Mouse (Mus musculus) cerebellum, adult 2 months (tissue): ENCODE results near the gene Mbnl1. TPM values are rescaled to one million over a fixed set of nuclear protein-coding genes. Genes with fewer than 3 reads are reported as not detected.

Experiments
- DNase-seq, 2 experiments: peaks; one replicate each; pipeline ENCODE4 v3.0.0; 2021
- H3K27ac ChIP-seq: fragments of 200-500 bp; 2 replicates; pipeline ENCODE4 v1.5.1; 2012; ENCODE audit warnings: low read length, control low read depth, inconsistent platforms; ENCODE audit not compliant: insufficient read depth
- H3K27me3 ChIP-seq: fragments of 200-500 bp; 2 replicates; pipeline ENCODE4 v1.6.1; 2012; ENCODE audit warnings: inconsistent platforms, mild to moderate bottlenecking, low read length, moderate library complexity; ENCODE audit not compliant: control insufficient read depth, insufficient read depth
- H3K4me1 ChIP-seq: fragments of 200-500 bp; 2 replicates; pipeline ENCODE4 v1.6.1; 2011; ENCODE audit warnings: low read length; ENCODE audit not compliant: control insufficient read depth, insufficient read depth
- H3K4me3 ChIP-seq: fragments of 200-500 bp; replicated peaks from 2 replicates; pipeline ENCODE3; 2011; ENCODE audit warnings: mild to moderate bottlenecking, low read depth, low read length, control low read depth; ENCODE audit not compliant: insufficient read depth
- CTCF ChIP-seq: fragments of 200-500 bp; IDR thresholded peaks from 2 replicates; pipeline ENCODE4 v1.5.1; 2011; ENCODE audit warnings: low read depth, mild to moderate bottlenecking, control low read depth, low read length, moderate library complexity, borderline replicate concordance; ENCODE audit not compliant: insufficient read depth
- POLR2A ChIP-seq: fragments of 200-500 bp; IDR thresholded peaks from 2 replicates; pipeline ENCODE4 v1.6.1; 2011; ENCODE audit warnings: low read length, control low read depth, borderline replicate concordance; ENCODE audit not compliant: insufficient read depth
- WGBS: fragments of 180-500 bp; shearing (Covaris S2); methylation state at CpG from one replicate; pipeline ENCODE4 v1.1.7; 2018; 5-methylcytosine and 5-hydroxymethylcytosine counted together
- polyA plus RNA-seq: library from polyadenylated mRNA; depleted of rRNA; stranded (reverse); fragments of >200 nt; gene quantifications from 2 replicates; pipeline ENCODE4 v1.2.3, GENCODE M21; 2012

The Mbnl1 gene
- polyA plus RNA-seq, 1 experiment, result 62.7 TPM

- no peaks in the 10 kb centered on the region for H3K27me3 ChIP-seq
- no peak for TF ChIP-seq POLR2A
- TF ChIP-seq CTCF, result no peak
- WGBS, result 64% methylated on average over 2 of the region's 2 CpGs
- H3K4me1 ChIP-seq, result peaks cover 17% of the 10 kb centered on the region
- H3K27ac ChIP-seq, result no peak overlapping the region
- DNase-seq, result no peak
- H3K4me3 ChIP-seq, result no peak overlapping the region
Observed at GRCm38 (mm10) chr3:60569781-60570180, 97.2 kb downstream of the Mbnl1 start.

GRCm38 (mm10) chr3:60570491-60571022, 97.9 kb downstream of the Mbnl1 start:
- H3K27ac ChIP-seq, result peak overlapping the region; percentile 45; the same call in 1 of the 2 replicates
- H3K4me3 ChIP-seq, result no peak overlapping the region
- TF ChIP-seq CTCF, result no peak
- no peak for TF ChIP-seq POLR2A
- H3K27me3 ChIP-seq, result no peaks in the 10 kb centered on the region
- DNase-seq, result peak; percentile 66 to 88
- peaks cover 17% of the 10 kb centered on the region for H3K4me1 ChIP-seq
- WGBS, result 19% methylated on average over 5 of the region's 5 CpGs

- H3K27me3 ChIP-seq, result no peaks in the 10 kb centered on the region
- no peak for DNase-seq
- TF ChIP-seq CTCF (no peak), POLR2A (no peak)
- no peak overlapping the region for H3K4me3 ChIP-seq
- no peak overlapping the region for H3K27ac ChIP-seq
- peaks cover 8% of the 10 kb centered on the region for H3K4me1 ChIP-seq
- 81% methylated on average over 1 of the region's 1 CpGs for WGBS
Observed at GRCm38 (mm10) chr3:60571493-60571892, 98.9 kb downstream of the Mbnl1 start.

- no peak for TF ChIP-seq CTCF
- TF ChIP-seq POLR2A, result no peak
- DNase-seq, result no peak
- WGBS, result 95% methylated on average over 9 of the region's 9 CpGs
- H3K27me3 ChIP-seq, result no peaks in the 10 kb centered on the region
- peaks cover 24% of the 10 kb centered on the region for H3K4me1 ChIP-seq
- H3K4me3 ChIP-seq, result no peak overlapping the region
- H3K27ac ChIP-seq, result peak overlapping the region; percentile 62; the same call in 1 of the 2 replicates
Observed at GRCm38 (mm10) chr3:60574199-60574598, 101.6 kb downstream of the Mbnl1 start.

GRCm38 (mm10) chr3:60574849-60575524, 102.4 kb downstream of the Mbnl1 start:
- TF ChIP-seq POLR2A (no peak), CTCF (no peak)
- H3K4me3 ChIP-seq, result no peak overlapping the region
- WGBS, result 83% methylated on average over 4 of the region's 4 CpGs
- no peak for DNase-seq
- peak overlapping the region; percentile 23; the same call in 1 of the 2 replicates for H3K27ac ChIP-seq
- H3K4me1 ChIP-seq, result peaks cover 20% of the 10 kb centered on the region; the same call in 1 of the 2 replicates
- no peaks in the 10 kb centered on the region for H3K27me3 ChIP-seq

GRCm38 (mm10) chr3:60575945-60576344, 103.3 kb downstream of the Mbnl1 start:
- Histone ChIP-seq H3K27ac (peak overlapping the region; percentile 93; the same call in 1 of the 2 replicates), H3K4me1 (peaks cover 20% of the 10 kb centered on the region; the same call in 1 of the 2 replicates), H3K27me3 (no peaks in the 10 kb centered on the region), H3K4me3 (no peak overlapping the region)
- no peak for DNase-seq
- TF ChIP-seq POLR2A (no peak), CTCF (no peak)
- 6% methylated on average over 2 of the region's 2 CpGs for WGBS

- whole genome bisulfite sequencing, result 4% methylated on average over 9 of the region's 9 CpGs
- TF ChIP-seq POLR2A, result no peak
- TF ChIP-seq CTCF, result no peak
- Histone ChIP-seq H3K4me3 (peak overlapping the region; percentile 48), H3K27me3 (no peaks in the 10 kb centered on the region), H3K27ac (peak overlapping the region; percentile 93; the same call in 1 of the 2 replicates), H3K4me1 (peaks cover 20% of the 10 kb centered on the region; the same call in 1 of the 2 replicates)
- peak; percentile 68 to 88 for DNase-seq
Observed at GRCm38 (mm10) chr3:60576366-60577046, 103.9 kb downstream of the Mbnl1 start.
